Mouse (Mus musculus) E14TG2a.4 (cell line): ENCODE results near the gene Plagl2.

Experiments
- H3K27me3 ChIP-seq: 2 replicates; pipeline ENCODE4 v1.6.1; 2014; ENCODE audit warnings: low read length, control low read depth; ENCODE audit not compliant: insufficient read depth
- H3K36me3 ChIP-seq: 2 replicates; pipeline ENCODE4 v1.6.1; 2014; ENCODE audit warnings: low read length, control low read depth; ENCODE audit not compliant: insufficient read depth
- H3K4me1 ChIP-seq: replicated peaks from 2 replicates; pipeline ENCODE4 v1.6.1; 2014; ENCODE audit warnings: low read depth, low read length, control low read depth
- H3K4me3 ChIP-seq: replicated peaks from 2 replicates; pipeline ENCODE4 v1.5.1; 2014; ENCODE audit warnings: mild to moderate bottlenecking, low read length
- H3K9me3 ChIP-seq: 2 replicates; pipeline ENCODE4 v1.6.1; 2014; ENCODE audit warnings: low read length, control low read depth
- CTCF ChIP-seq: conservative IDR thresholded peaks from 2 replicates; pipeline ENCODE4 v1.5.1; 2014; ENCODE audit warnings: low read length
- NANOG ChIP-seq: IDR thresholded peaks from 2 replicates; pipeline ENCODE4 v1.6.1; 2014; ENCODE audit warnings: borderline replicate concordance, low read length, mixed read lengths
- POU5F1 ChIP-seq: IDR thresholded peaks from 2 replicates; pipeline ENCODE4 v1.6.1; 2014; ENCODE audit warnings: low read length, borderline replicate concordance

Plagl2 gene

DNA sequence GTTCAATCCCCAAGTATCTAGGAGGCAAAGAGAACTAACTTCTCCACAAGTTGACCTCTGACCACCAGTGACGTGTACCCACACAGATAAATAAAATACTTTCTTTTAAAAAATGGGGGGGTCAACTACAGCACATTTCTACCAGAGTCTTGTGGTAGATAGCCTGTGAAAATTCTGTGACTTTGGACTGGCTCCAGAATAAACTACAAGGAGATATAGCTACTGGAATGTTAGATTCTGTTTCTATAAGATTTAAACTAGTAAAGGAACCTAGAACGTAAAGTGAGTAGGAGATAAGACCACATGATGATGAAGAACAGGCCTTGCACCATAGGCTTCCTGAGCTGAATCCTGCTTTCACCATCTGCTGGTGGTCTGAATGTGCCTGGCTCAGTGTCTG is 53.4 kb downstream of the Plagl2 start:
- Histone ChIP-seq H3K36me3 (peaks cover 100% of the 10 kb centered on the region), H3K27me3 (no peaks in the 10 kb centered on the region), H3K9me3 (peaks cover 11% of the 10 kb centered on the region; the same call in 1 of the 2 replicates), H3K4me1 (peaks cover 14% of the 10 kb centered on the region), H3K4me3 (no peak overlapping the region)
- no peak for TF ChIP-seq POU5F1
- no peak for TF ChIP-seq NANOG
- TF ChIP-seq CTCF: no peak

DNA sequence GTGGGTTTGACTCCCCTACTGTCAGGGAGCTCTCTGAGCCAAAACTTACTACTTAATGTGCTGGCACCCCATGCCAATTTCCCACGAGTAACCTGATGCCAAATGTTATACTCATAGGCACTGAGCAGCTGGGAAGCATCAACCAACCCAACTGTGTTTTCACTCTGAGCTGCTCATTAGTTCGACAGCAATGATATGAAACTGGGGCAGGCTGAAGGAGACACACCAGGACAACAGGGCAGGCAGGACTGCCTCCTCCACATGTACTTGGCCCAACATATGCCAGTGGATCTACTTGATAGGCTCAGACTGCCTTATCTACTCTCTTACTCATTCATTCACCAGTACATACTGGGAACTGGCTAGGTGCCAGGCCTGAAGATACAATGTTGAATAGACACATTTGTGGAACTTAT is 55.0 kb downstream of the Plagl2 start:
- Histone ChIP-seq H3K4me1 (peaks cover 7% of the 10 kb centered on the region), H3K36me3 (peaks cover 100% of the 10 kb centered on the region), H3K9me3 (peaks cover 11% of the 10 kb centered on the region; the same call in 1 of the 2 replicates), H3K27me3 (no peaks in the 10 kb centered on the region), H3K4me3 (no peak overlapping the region)
- no peak for TF ChIP-seq CTCF
- no peak for TF ChIP-seq NANOG
- TF ChIP-seq POU5F1: no peak

DNA sequence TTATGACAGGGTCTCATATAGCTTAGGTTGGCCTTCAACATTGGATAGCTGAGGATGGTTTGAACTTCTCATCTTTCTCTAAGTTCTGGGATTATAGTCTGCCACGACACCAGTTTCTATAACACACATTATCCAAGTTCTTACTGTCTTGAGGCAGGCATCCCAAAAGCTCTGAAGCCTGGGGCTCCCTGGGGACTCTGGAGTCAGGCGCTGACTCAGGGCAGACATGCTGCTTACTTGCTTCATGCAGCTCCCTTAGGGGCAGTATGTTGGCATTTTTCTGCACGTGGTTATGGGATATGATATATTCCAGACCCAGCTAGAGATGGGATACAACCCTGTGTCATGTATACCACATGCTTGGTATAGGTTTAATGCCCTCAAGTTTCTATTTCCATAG is 61.3 kb downstream of the Plagl2 start:
- no peak overlapping the region for H3K4me3 ChIP-seq
- no peaks in the 10 kb centered on the region for H3K9me3 ChIP-seq
- H3K4me1 ChIP-seq: peaks cover 36% of the 10 kb centered on the region
- TF ChIP-seq CTCF: no peak
- no peak for TF ChIP-seq NANOG
- TF ChIP-seq POU5F1: no peak
- peaks cover 81% of the 10 kb centered on the region for H3K36me3 ChIP-seq
- H3K27me3 ChIP-seq: no peaks in the 10 kb centered on the region

DNA sequence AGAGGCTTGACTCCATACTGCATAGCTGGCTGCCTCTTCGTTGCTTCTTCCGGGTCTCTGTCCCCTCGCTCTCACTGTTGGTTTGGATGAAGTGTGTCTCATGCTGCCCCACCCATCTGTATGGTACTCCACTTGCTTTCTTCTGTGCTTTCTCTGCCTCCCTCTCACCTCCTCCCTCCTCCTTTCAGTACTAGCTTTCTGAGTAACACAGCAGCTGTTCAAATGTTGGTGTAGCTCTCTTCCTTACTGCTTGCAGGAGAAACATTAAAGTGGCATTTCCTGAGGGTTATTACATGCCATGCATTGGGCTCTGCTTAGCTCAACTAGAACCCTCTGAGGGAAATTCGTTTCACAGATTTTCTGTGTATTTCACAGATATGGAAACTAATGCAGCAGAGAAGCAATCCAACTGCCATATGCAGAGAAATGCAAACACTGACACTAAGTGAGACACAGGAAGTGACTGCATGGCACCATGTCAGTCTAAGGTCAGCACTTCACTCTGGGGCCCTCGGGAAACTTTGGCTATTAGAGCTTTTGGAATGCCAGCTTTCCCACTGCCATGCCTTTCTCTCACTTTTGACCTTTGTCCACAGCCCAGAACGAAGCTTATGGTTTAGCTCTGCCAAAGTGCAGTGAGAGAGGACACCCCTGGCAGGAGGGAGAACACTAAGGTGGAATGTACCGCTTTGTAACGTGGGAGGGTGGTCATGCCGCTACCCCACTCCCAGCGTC is 61.9 kb downstream of the Plagl2 start:
- Histone ChIP-seq H3K27me3 (no peaks in the 10 kb centered on the region), H3K4me3 (no peak overlapping the region), H3K36me3 (peaks cover 75% of the 10 kb centered on the region), H3K9me3 (no peaks in the 10 kb centered on the region), H3K4me1 (peaks cover 42% of the 10 kb centered on the region)
- TF ChIP-seq NANOG (no peak), CTCF (no peak), POU5F1 (no peak)
